Mouse (Mus musculus): ENCODE results near the gene Osbpl6. TPM values are rescaled to one million over a fixed set of nuclear protein-coding genes. Genes with fewer than 3 reads are reported as not detected.
"Not testable (repeated sequence)": the region's sequence is repeated elsewhere in the genome, so short reads cannot be mapped to it uniquely, and the experiment has no call there.

The Osbpl6 gene
- total RNA-seq, 2 experiments from 2014 or later, result 65.8 to 74.5 TPM

DNA sequence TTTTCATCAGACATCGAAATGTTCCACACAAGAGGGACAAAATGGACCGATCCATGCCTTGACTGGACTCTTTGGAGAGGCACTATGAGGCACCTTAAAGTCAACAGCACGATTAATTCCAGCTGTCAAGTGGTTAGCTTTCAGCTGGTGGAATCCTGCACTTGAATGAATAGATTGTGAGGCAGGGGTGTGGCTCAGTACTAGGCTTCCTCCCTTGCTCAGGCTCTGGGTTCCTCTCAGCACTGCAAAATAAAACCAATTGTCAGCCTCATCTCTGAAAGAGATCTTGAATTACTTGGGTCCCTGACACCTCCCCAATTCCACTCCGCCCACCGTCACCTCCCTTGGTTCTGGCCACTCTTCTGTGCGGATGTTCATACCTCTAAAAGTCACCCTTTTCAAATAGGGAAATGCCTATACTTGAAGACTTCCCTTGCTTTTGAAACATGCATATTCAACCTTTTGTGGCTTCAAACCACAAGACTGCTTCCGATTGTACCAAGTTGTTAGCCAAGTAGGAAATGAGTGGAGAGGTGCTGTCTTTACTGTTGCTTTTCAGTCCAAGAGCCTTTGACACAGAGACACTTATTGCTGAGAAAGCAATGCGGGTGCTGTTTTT is 160.7 kb downstream of the Osbpl6 start:
- no peak for DNase-seq

- DNase-seq, result no peak
Measured at GRCm38 (mm10) chr2:76571543-76571942, 165.2 kb downstream of the Osbpl6 start.

GRCm38 (mm10) chr2:76578911-76579310 is 172.6 kb downstream of the Osbpl6 start:
- peak; percentile 12 to 25 for DNase-seq

- DNase-seq, result no peak
Measured at GRCm38 (mm10) chr2:76585090-76585489, 178.8 kb downstream of the Osbpl6 start.

- no peak for DNase-seq
Measured at GRCm38 (mm10) chr2:76586906-76587305, 180.6 kb downstream of the Osbpl6 start.

GRCm38 (mm10) chr2:76590221-76590620 is 183.9 kb downstream of the Osbpl6 start:
- no peak for DNase-seq

DNA sequence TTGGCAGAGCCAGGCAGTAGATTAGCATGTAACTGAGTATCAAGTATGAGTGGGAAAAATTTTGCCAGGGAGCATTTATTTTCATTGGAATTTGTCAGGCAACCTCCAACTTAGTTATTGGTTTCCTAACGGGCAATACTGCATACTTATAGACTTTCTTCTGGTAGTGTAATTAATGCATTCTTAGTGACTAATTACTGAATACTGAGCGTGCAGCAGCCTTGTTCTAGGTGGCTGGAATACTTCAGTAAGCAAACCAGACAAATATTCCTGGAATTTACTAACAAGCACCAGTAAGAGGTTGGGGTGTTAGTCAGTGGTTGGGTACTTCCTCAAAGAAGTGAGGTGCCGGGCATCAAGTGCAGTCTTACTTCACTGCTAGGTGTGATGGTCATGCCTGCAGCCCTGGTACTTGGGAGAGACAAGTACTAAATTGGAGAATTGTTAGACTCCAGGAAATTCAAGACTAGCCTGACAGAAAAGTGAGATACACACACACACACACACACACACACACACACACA is 186.2 kb downstream of the Osbpl6 start:
- DNase-seq, result no peak

GRCm38 (mm10) chr2:76597521-76597920 is 191.2 kb downstream of the Osbpl6 start:
- DNase-seq, result no peak

DNA sequence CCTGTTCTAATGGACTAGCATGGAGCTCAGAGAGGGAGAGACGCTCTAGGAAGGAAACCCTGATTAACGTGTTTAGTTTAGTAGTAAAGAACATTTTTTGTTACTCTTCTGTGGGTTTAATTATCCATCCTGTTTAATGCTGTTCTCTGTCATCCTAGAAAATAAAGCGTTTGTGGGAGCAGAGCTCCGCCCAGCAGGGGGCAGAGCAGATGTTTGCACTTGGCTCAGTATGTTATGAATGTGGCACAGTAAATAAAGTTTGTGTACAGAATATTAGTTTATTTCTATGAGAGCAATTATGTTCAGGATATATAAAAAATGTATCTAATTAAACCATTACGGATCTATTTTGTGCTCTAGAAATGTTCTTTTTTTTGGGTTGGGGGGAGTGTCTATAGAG is 192.9 kb downstream of the Osbpl6 start:
- DNase-seq, result peak in 1 of 2 experiments; percentile 21

GRCm38 (mm10) chr2:76602256-76602655 is 195.9 kb downstream of the Osbpl6 start:
- DNase-seq, result no peak

DNA sequence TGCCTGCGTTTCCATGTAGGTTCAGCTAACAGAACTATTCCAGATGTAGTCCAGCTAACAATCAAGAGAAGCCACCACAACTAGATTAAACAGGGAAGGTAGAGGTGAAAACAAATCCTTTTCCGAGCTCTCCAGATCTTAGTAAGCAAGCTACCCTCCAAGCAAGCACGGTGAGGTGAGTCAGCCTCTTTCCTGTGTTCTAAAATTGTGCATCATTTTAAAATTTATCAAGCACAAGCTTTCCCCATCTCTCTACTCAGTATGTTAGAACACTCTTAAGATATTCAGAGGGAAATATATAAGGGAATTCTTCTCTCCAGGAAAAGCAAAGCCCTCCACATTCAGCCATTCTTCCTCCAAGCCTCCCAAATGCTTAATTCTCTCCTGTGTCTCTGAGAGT is 200.4 kb downstream of the Osbpl6 start:
- no peak for DNase-seq

GRCm38 (mm10) chr2:76610326-76611104 is 204.2 kb downstream of the Osbpl6 start:
- no peak for DNase-seq

DNA sequence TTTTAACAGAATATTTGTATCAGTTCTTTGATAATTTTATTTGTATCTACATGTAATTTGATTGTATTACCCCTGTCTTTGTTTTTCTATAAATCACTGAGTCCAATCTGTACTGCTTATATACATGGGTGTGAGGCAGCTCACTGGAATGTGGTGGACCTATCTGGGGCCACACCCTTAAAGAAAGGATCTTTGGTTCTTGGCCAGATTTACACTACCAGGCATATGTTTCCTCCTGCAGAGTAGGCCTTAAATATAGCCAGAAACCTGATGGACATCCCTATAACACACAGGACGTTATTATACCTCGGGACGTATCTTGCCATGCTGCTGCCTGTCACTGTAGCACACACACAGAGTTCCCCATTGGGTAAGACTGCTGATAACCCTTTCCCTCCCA is 205.7 kb downstream of the Osbpl6 start:
- DNase-seq, result no peak

GRCm38 (mm10) chr2:76618078-76618477 is 211.8 kb downstream of the Osbpl6 start:
- DNase-seq, result peak in 1 of 2 experiments; percentile 30

GRCm38 (mm10) chr2:76620188-76620587 is 213.9 kb downstream of the Osbpl6 start:
- DNase-seq, result no peak

GRCm38 (mm10) chr2:76621724-76622123 is 215.4 kb downstream of the Osbpl6 start:
- no peak for DNase-seq

DNA sequence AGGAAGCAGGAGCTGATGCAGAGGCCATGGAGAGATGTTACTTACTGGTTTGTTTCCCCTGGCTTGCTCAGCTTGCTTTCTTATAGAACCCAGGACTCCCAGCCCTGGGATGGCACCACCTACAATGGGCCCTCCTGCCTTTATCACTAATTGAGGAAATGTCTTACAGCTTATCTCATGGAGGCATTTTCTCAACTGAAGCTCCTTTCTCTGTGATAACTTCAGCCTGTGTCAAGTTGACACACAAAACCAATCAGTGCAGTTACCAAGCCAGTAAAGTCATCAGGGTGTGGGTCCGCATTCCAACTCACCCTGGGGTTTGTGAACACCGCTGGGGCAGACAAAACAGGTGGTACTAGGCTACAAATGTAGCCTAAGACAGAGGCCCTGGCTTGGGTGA is 216.0 kb downstream of the Osbpl6 start:
- not testable (repeated sequence) for DNase-seq

- DNase-seq, result no peak
Measured at GRCm38 (mm10) chr2:76630293-76630692, 224.0 kb downstream of the Osbpl6 start.

DNA sequence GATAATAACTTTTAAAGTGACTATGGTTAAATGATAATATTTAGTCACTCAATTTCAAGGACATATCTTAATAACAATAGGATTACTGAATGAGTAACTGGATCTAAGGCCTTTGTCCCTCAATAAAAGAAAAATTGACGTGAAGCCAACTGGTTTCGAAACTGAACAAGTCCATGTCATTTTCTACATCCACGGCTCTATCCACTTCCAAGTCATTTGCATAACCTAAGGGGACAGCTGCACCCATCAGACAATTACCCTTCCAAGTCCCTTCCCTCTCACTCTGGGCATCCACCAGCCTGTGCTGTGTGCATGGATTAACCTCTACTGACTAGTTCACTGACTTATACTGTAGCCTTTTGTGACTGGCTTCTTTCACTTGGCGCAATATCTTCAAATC is 225.3 kb downstream of the Osbpl6 start:
- no peak for DNase-seq

GRCm38 (mm10) chr2:76639637-76640036 is 233.3 kb downstream of the Osbpl6 start:
- DNase-seq, result no peak

GRCm38 (mm10) chr2:76643801-76644200 is 237.5 kb downstream of the Osbpl6 start:
- DNase-seq, result no peak

DNA sequence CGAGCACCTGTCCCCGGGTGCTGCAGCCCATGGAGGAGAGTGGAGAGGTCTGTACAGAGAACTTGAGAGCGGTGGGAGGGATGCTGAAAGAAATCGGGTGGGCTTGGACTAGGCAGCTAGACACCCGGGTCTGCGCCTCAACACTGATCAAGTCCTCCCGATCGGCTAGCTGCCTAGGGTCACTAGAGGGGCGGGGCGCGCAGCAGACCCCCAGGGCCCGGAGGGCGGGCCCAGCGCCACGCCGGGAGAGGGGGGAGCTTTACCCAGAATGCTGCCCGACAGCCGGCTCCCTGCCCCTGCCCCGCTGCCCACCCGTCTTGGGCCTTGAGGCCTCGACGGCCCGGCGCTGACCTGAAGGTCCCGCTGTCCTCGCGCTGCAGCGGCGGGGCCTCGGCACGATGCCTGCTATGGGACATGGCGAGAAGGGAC is 241.1 kb downstream of the Osbpl6 start:
- DNase-seq, result peak in 1 of 2 experiments; percentile 6

DNA sequence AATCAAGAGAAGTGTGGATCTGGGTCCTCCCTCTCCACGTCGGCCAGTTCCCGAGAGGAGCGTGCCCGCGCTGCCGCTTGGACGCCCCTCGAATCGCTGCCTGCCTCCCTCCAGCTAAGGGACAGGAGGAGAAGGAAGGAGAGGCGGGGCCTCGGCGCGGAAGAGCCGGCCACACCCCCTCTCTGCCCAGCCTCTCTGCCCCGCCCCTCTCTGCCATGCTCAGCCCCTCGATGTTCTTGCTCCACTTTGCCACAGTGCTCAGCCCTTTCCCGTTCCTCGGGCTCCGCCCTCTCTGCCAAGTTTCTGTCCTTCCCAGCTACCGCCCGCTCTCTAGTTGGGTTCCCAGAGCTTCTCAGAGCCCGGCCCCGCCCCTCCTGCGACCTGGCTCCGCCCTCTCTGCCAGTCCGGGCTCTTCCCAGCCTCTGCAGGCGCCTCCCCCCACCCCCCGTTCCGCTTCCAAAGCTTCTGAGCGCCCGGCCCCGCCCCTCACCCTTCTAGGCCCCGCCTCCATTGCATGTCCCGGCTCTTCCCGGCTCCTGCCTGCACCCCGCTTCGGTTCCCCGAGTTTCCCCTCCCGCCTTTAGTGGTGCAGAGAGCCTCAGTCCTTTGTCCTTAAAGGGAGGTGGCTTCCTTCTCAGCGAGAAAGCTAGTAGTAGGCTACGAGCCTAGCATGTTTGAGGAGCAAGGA is 241.7 kb downstream of the Osbpl6 start, which contains the start of the genes Prkra and Pjvk:
Gene Prkra, minus strand, starts transcription at position 133 of the 688 bp plus-strand sequence.
Gene Pjvk, plus strand, starts transcription at position 594 of the 688 bp plus-strand sequence.
- peak; percentile 95 for DNase-seq
